Mouse (Mus musculus): Measurements from ENCODE around the gene Creb5. TPM values are rescaled to one million over a fixed set of nuclear protein-coding genes. Genes with fewer than 3 reads are reported as not detected.

Gene Creb5
- polyA plus RNA-seq, 1 experiment from 2014 or later = 14.7 TPM

GRCm38 (mm10) chr6:53572979-53573710 is 286.1 kb downstream of the Creb5 start:
- 7% methylated on average over 16 of the region's 16 CpGs for WGBS
- Histone ChIP-seq H3K9ac (peak overlapping the region; percentile 18; the same call in 1 of the 2 replicates), H3K4me3 (peak overlapping the region; percentile 20; the same call in 1 of the 2 replicates), H3K4me1 (peaks cover 31% of the 10 kb centered on the region), H3K27me3 (replicated peaks) (no peaks in the 10 kb centered on the region), H3K36me3 (no peaks in the 10 kb centered on the region), H3K4me2 (replicated peaks) (peak overlapping the region; percentile 56), H3K9me3 (no peaks in the 10 kb centered on the region), H3K27ac (0 out of 2 replicates have a peak overlapping the region, but pooled peaks have one; percentile 27)
- ATAC-seq (ENCODE audit: low FRiP score, low read depth) = peak; percentile 90

DNA sequence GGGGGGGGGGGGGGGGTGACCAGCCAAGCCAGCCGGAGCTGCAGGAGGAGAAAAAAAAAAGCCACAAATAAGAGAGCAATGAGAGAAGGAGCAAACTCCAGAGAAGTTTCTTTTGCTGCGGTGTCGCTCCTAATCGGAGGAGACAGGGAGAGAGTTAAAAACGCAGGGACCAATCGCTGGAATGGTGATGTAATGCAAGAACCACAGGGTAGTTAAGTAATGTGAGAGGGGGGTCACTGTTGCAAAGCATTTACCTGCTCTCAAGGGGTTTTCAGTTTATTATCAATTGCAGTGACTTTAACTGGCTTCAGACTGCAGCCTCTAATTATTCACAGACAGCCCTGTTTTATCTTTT is 286.6 kb downstream of the Creb5 start:
- Histone ChIP-seq H3K27ac (no peak overlapping the region), H3K4me1 (peaks cover 30% of the 10 kb centered on the region), H3K9me3 (no peaks in the 10 kb centered on the region), H3K27me3 (replicated peaks) (no peaks in the 10 kb centered on the region), H3K9ac (peak overlapping the region; percentile 17; the same call in 1 of the 2 replicates), H3K36me3 (no peaks in the 10 kb centered on the region), H3K4me3 (peak overlapping the region; percentile 20; the same call in 1 of the 2 replicates), H3K4me2 (replicated peaks) (peak overlapping the region; percentile 56)
- no peak for ATAC-seq (ENCODE audit: low FRiP score, low read depth)
- WGBS = under 1% methylated on average over 6 of the region's 6 CpGs

- ATAC-seq (ENCODE audit: low FRiP score, low read depth) = no peak
- peak overlapping the region; percentile 56 for H3K4me2 ChIP-seq (replicated peaks)
- H3K27me3 ChIP-seq (replicated peaks) = no peaks in the 10 kb centered on the region
- 55% methylated on average over 12 of the region's 12 CpGs for WGBS
- H3K4me1 ChIP-seq = peaks cover 27% of the 10 kb centered on the region
- peak overlapping the region; percentile 20; the same call in 1 of the 2 replicates for H3K4me3 ChIP-seq
- H3K27ac ChIP-seq = no peak overlapping the region
- H3K9me3 ChIP-seq = no peaks in the 10 kb centered on the region
- no peaks in the 10 kb centered on the region for H3K36me3 ChIP-seq
- peak overlapping the region; percentile 44; the same call in 1 of the 2 replicates for H3K9ac ChIP-seq
These were observed 287.0 kb downstream of the Creb5 start for GRCm38 (mm10) chr6:53574097-53574496.

GRCm38 (mm10) chr6:53575191-53575590 is 288.1 kb downstream of the Creb5 start:
- Histone ChIP-seq H3K27ac (no peak overlapping the region), H3K36me3 (no peaks in the 10 kb centered on the region), H3K4me3 (no peak overlapping the region), H3K27me3 (replicated peaks) (no peaks in the 10 kb centered on the region), H3K9me3 (no peaks in the 10 kb centered on the region), H3K9ac (no peak overlapping the region), H3K4me1 (peaks cover 27% of the 10 kb centered on the region), H3K4me2 (replicated peaks) (peak overlapping the region; percentile 56)
- WGBS = 71% methylated on average over 4 of the region's 4 CpGs
- no peak for ATAC-seq (ENCODE audit: low FRiP score, low read depth)

GRCm38 (mm10) chr6:53575836-53576235 is 288.8 kb downstream of the Creb5 start:
- Histone ChIP-seq H3K36me3 (no peaks in the 10 kb centered on the region), H3K27ac (no peak overlapping the region), H3K4me2 (replicated peaks) (no peak overlapping the region), H3K4me3 (no peak overlapping the region), H3K27me3 (replicated peaks) (no peaks in the 10 kb centered on the region), H3K4me1 (peaks cover 27% of the 10 kb centered on the region), H3K9ac (no peak overlapping the region), H3K9me3 (no peaks in the 10 kb centered on the region)
- ATAC-seq (ENCODE audit: low FRiP score, low read depth) = no peak
- WGBS = 96% methylated on average over 3 of the region's 3 CpGs

GRCm38 (mm10) chr6:53576841-53577240 is 289.8 kb downstream of the Creb5 start:
- Histone ChIP-seq H3K27me3 (replicated peaks) (no peaks in the 10 kb centered on the region), H3K9ac (no peak overlapping the region), H3K4me2 (replicated peaks) (no peak overlapping the region), H3K4me3 (no peak overlapping the region), H3K9me3 (no peaks in the 10 kb centered on the region), H3K36me3 (no peaks in the 10 kb centered on the region), H3K4me1 (peaks cover 27% of the 10 kb centered on the region), H3K27ac (no peak overlapping the region)
- 83% methylated on average over 6 of the region's 6 CpGs for WGBS
- ATAC-seq (ENCODE audit: low FRiP score, low read depth) = no peak

DNA sequence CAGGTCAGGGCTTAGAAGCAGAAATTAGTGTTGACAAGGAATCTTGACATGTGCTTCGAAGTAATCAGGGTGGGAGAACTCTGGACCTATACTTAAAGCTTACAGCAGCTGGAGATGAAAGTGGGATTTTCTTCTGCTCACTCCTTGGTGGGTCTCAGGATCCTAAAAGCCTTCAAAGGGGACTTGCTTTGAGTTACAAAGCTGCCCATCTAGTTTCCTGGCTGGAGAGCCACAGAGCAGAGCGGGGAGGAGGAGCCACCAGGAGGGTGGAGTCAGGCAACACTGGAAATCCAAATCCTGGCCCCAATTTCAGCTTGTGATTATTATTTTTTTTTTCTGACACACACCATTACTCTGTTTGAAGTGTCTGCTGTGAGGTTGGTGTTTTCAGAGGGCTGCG is 290.7 kb downstream of the Creb5 start:
- no peaks in the 10 kb centered on the region for H3K36me3 ChIP-seq
- H3K9ac ChIP-seq = no peak overlapping the region
- no peak overlapping the region for H3K4me2 ChIP-seq (replicated peaks)
- no peak overlapping the region for H3K27ac ChIP-seq
- no peak overlapping the region for H3K4me3 ChIP-seq
- H3K9me3 ChIP-seq = no peaks in the 10 kb centered on the region
- no peaks in the 10 kb centered on the region for H3K27me3 ChIP-seq (replicated peaks)
- peaks cover 25% of the 10 kb centered on the region for H3K4me1 ChIP-seq
- ATAC-seq (ENCODE audit: low FRiP score, low read depth) = no peak
- 69% methylated on average over 3 of the region's 3 CpGs for WGBS

GRCm38 (mm10) chr6:53580346-53580745 is 293.3 kb downstream of the Creb5 start:
- Histone ChIP-seq H3K4me3 (no peak overlapping the region), H3K4me1 (peaks cover 31% of the 10 kb centered on the region), H3K4me2 (replicated peaks) (no peak overlapping the region), H3K27ac (no peak overlapping the region), H3K9me3 (no peaks in the 10 kb centered on the region), H3K27me3 (replicated peaks) (no peaks in the 10 kb centered on the region), H3K36me3 (no peaks in the 10 kb centered on the region), H3K9ac (no peak overlapping the region)
- WGBS = 75% methylated on average over 7 of the region's 7 CpGs
- no peak for ATAC-seq (ENCODE audit: low FRiP score, low read depth)

- H3K9me3 ChIP-seq = no peaks in the 10 kb centered on the region
- peak overlapping the region; percentile 38 for H3K4me2 ChIP-seq (replicated peaks)
- H3K4me1 ChIP-seq = peaks cover 26% of the 10 kb centered on the region
- no peak overlapping the region for H3K9ac ChIP-seq
- H3K27me3 ChIP-seq (replicated peaks) = no peaks in the 10 kb centered on the region
- WGBS = 23% methylated on average over 19 of the region's 19 CpGs
- no peaks in the 10 kb centered on the region for H3K36me3 ChIP-seq
- no peak overlapping the region for H3K4me3 ChIP-seq
- ATAC-seq (ENCODE audit: low FRiP score, low read depth) = peak; percentile 63
- H3K27ac ChIP-seq = no peak overlapping the region
These were observed 296.3 kb downstream of the Creb5 start for GRCm38 (mm10) chr6:53583234-53583875.

- H3K9me3 ChIP-seq = no peaks in the 10 kb centered on the region
- H3K4me3 ChIP-seq = no peak overlapping the region
- H3K27ac ChIP-seq = no peak overlapping the region
- H3K9ac ChIP-seq = no peak overlapping the region
- no peaks in the 10 kb centered on the region for H3K36me3 ChIP-seq
- ATAC-seq (ENCODE audit: low FRiP score, low read depth) = no peak
- no peak overlapping the region for H3K4me2 ChIP-seq (replicated peaks)
- no peaks in the 10 kb centered on the region for H3K27me3 ChIP-seq (replicated peaks)
- peaks cover 26% of the 10 kb centered on the region for H3K4me1 ChIP-seq
- 56% methylated on average over 10 of the region's 10 CpGs for WGBS
These were observed 297.8 kb downstream of the Creb5 start for GRCm38 (mm10) chr6:53584718-53585405.

GRCm38 (mm10) chr6:53589746-53590145 is 302.7 kb downstream of the Creb5 start:
- H3K4me3 ChIP-seq = no peak overlapping the region
- no peaks in the 10 kb centered on the region for H3K9me3 ChIP-seq
- no peak overlapping the region for H3K4me2 ChIP-seq (replicated peaks)
- H3K27ac ChIP-seq = no peak overlapping the region
- ATAC-seq (ENCODE audit: low FRiP score, low read depth) = no peak
- H3K9ac ChIP-seq = no peak overlapping the region
- H3K27me3 ChIP-seq (replicated peaks) = no peaks in the 10 kb centered on the region
- H3K36me3 ChIP-seq = no peaks in the 10 kb centered on the region
- WGBS = 84% methylated on average over 6 of the region's 6 CpGs
- H3K4me1 ChIP-seq = peaks cover 20% of the 10 kb centered on the region

- no peak overlapping the region for H3K27ac ChIP-seq
- H3K9me3 ChIP-seq = no peaks in the 10 kb centered on the region
- peaks cover 18% of the 10 kb centered on the region for H3K4me1 ChIP-seq
- H3K36me3 ChIP-seq = no peaks in the 10 kb centered on the region
- ATAC-seq (ENCODE audit: low FRiP score, low read depth) = no peak
- 86% methylated on average over 5 of the region's 5 CpGs for whole genome bisulfite sequencing
- no peaks in the 10 kb centered on the region for H3K27me3 ChIP-seq (replicated peaks)
- H3K9ac ChIP-seq = no peak overlapping the region
- no peak overlapping the region for H3K4me2 ChIP-seq (replicated peaks)
- H3K4me3 ChIP-seq = no peak overlapping the region
These were observed 305.2 kb downstream of the Creb5 start for GRCm38 (mm10) chr6:53592230-53592629.

All from neural tube, embryonic 12.5 days (tissue).